Mouse (Mus musculus) hindbrain, postnatal 0 days (tissue): Measurements from ENCODE around the gene Fads1. TPM values are rescaled to one million over a fixed set of nuclear protein-coding genes. Genes with fewer than 3 reads are reported as not detected.
"Not testable (repeated sequence)": the region's sequence is repeated elsewhere in the genome, so short reads cannot be mapped to it uniquely, and the experiment has no call there.

ENCODE experiments used
- ATAC-seq: fragments of 200-750 bp; cut with Nextera tagmentation; 2 replicates; pipeline ENCODE4 v1.8.0; 2017; ENCODE audit warnings: mild to moderate bottlenecking, moderate TSS enrichment, moderate library complexity
- DNase-seq: peaks from one replicate; pipeline ENCODE4 v3.0.0-alpha.2; 2015; ENCODE audit warnings: low spot score
- H3K27ac ChIP-seq: fragments of 300-500 bp; sonication (generic); 2 replicates; pipeline ENCODE4 v1.5.1; 2014; ENCODE audit warnings: mild to moderate bottlenecking
- H3K27me3 ChIP-seq: fragments of 300-500 bp; sonication (generic); 2 replicates; pipeline ENCODE4 v1.6.1; 2014; ENCODE audit warnings: low read length, mixed read lengths; ENCODE audit not compliant: insufficient read depth
- H3K36me3 ChIP-seq: fragments of 300-500 bp; sonication (generic); 2 replicates; pipeline ENCODE4 v1.6.1; 2014; ENCODE audit warnings: low read length, mixed read lengths; ENCODE audit not compliant: insufficient read depth
- H3K4me1 ChIP-seq: fragments of 300-500 bp; sonication (generic); 2 replicates; pipeline ENCODE4 v1.6.1; 2014; ENCODE audit warnings: antibody characterized with exemption, low read length, mixed read lengths; ENCODE audit not compliant: insufficient read depth
- H3K4me2 ChIP-seq: fragments of 300-500 bp; sonication (generic); 2 replicates; pipeline ENCODE4 v1.6.1; 2014; ENCODE audit warnings: low read depth, mild to moderate bottlenecking, low read length, moderate library complexity, mixed read lengths
- H3K4me3 ChIP-seq: fragments of 300-500 bp; sonication (generic); 2 replicates; pipeline ENCODE4 v1.5.1; 2014; ENCODE audit warnings: low read length
- H3K9ac ChIP-seq: fragments of 300-500 bp; sonication (generic); replicated peaks from 2 replicates; pipeline ENCODE4 v1.6.1; 2014; ENCODE audit warnings: mild to moderate bottlenecking, low read length, moderate library complexity, mixed read lengths
- H3K9me3 ChIP-seq: fragments of 300-500 bp; sonication (generic); 2 replicates; pipeline ENCODE4 v1.6.1; 2016; ENCODE audit warnings: low read length, mixed read lengths
- CTCF ChIP-seq: IDR thresholded peaks from 2 replicates; pipeline ENCODE4 v1.5.1; 2016; ENCODE audit warnings: antibody characterized with exemption, control low read depth, low read depth
- WGBS: fragments of 180-500 bp; shearing (Covaris S2); extraction: QIAGEN DNeasy Blood & Tissue Kit; methylation state at CpG from one replicate; pipeline ENCODE4 v1.1.7; 2014; 5-methylcytosine and 5-hydroxymethylcytosine counted together
- polyA plus RNA-seq: library from polyadenylated mRNA; unstranded; fragments of >200 nt; fragmentation: Nextera tagmentation; extraction: Ambion mirVana; gene quantifications from 2 replicates; pipeline ENCODE4 v1.2.1, GENCODE M21; 2015
- total RNA-seq: library from RNA; depleted of rRNA; stranded (reverse); fragments of >200 nt; gene quantifications from 2 replicates; pipeline ENCODE4 v1.2.3, GENCODE M21; 2014

Fads1 gene
- total and polyA plus RNA-seq, 2 experiments from 2014 or later, result 148 to 198 TPM

DNA sequence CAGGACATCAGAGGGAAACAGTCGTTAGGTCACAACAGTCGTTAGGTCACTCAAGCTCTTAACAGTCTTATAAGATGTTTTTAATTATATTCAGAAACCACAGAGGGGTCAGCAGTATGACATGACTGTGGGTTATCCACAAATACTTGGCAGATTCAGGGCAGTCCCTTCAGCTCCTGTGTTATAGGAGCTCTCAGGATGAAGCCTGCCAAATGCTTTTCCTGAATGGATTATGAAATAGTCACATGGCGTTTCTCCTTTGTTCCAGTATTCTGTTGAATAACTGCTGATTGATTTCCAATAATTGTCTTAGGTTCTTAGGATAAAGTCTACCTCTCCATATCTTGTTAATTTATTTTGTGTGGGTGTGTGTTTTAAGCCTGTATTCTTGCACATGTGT lies 33.5 kb upstream of the Fads1 start:
- no peaks in the 10 kb centered on the region for H3K27me3 ChIP-seq
- H3K36me3 ChIP-seq, result no peaks in the 10 kb centered on the region
- TF ChIP-seq CTCF, result no peak
- no peak overlapping the region for H3K4me3 ChIP-seq
- WGBS, result 74% methylated on average over 3 of the region's 3 CpGs
- H3K9ac ChIP-seq, result no peak overlapping the region
- no peak overlapping the region for H3K27ac ChIP-seq
- H3K9me3 ChIP-seq, result 0 out of 2 replicates have a peak, but pooled peaks cover 8% of the 10 kb centered on the region
- DNase-seq, result no peak
- no peak for ATAC-seq
- no peaks in the 10 kb centered on the region for H3K4me1 ChIP-seq
- H3K4me2 ChIP-seq, result no peak overlapping the region

DNA sequence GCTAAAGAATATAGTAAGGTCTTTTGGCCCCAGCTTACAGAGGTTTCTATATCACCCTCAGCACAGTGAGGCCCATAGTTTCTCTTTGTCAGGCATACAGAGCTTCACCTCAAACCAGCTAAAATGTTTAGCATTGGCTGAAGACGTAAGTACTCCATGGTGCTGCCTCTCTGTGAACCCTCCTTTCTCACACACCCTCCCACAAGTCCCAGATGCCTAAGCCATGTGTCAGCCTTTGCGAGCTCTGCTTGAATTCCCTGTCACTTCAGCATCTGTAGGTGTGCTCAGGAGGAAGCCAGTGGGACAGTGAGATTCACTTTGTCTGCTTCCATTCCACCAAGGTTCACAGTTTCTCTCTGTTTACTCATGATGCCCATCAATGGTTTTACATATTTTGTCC lies 25.0 kb upstream of the Fads1 start:
- H3K9me3 ChIP-seq, result peaks cover 7% of the 10 kb centered on the region; the same call in 1 of the 2 replicates
- no peak overlapping the region for H3K9ac ChIP-seq
- WGBS, result 82% methylated on average over 2 of the region's 2 CpGs
- H3K27ac ChIP-seq, result no peak overlapping the region
- no peak for TF ChIP-seq CTCF
- no peaks in the 10 kb centered on the region for H3K36me3 ChIP-seq
- no peak for DNase-seq
- no peak overlapping the region for H3K4me2 ChIP-seq
- ATAC-seq, result no peak
- H3K4me3 ChIP-seq, result no peak overlapping the region
- no peaks in the 10 kb centered on the region for H3K4me1 ChIP-seq
- H3K27me3 ChIP-seq, result no peaks in the 10 kb centered on the region

DNA sequence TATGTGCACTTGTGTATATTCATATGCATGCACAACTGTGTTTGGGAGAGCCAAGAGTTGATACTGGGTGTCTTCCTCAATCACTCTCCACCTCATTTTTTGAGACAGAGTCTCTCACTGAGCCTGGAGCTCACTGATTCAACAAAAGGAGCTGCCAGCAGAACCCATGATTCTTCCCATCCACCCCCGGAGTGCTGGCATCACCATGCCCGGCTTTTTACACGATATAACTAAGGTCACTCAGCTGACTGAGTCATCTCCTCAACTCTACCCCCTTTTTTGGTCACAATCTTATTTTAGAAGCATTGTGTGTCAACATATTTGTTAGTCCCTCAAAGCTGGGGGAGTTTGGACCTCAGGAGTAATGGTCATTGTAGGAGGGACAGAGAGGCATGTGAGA lies 18.8 kb upstream of the Fads1 start:
- Histone ChIP-seq H3K27me3 (no peaks in the 10 kb centered on the region), H3K9ac (no peak overlapping the region), H3K4me2 (no peak overlapping the region), H3K36me3 (no peaks in the 10 kb centered on the region), H3K4me1 (no peaks in the 10 kb centered on the region), H3K27ac (no peak overlapping the region), H3K9me3 (no peaks in the 10 kb centered on the region; the same call in 1 of the 2 replicates), H3K4me3 (no peak overlapping the region)
- no peak for TF ChIP-seq CTCF
- ATAC-seq (no peak), DNase-seq (no peak)
- WGBS, result 87% methylated on average over 3 of the region's 3 CpGs

DNA sequence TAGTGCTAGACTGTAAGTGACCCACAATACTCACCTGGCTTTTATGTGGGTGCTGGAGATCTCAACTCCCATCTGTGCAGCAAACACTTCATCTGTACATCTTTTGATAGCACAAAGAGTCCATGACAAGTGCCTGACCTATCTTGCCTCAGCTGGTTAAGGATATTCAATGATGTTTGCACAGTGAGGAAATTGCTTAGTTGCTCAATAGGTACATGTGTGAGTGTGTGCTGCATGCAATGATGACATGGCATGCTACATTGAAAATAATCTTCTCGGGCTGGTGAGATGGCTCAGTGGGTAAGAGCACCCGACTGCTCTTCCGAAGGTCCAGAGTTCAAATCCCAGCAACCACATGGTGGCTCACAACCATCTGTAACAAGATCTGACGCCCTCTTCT lies 16.8 kb upstream of the Fads1 start:
- DNase-seq, result not testable (repeated sequence)

DNA sequence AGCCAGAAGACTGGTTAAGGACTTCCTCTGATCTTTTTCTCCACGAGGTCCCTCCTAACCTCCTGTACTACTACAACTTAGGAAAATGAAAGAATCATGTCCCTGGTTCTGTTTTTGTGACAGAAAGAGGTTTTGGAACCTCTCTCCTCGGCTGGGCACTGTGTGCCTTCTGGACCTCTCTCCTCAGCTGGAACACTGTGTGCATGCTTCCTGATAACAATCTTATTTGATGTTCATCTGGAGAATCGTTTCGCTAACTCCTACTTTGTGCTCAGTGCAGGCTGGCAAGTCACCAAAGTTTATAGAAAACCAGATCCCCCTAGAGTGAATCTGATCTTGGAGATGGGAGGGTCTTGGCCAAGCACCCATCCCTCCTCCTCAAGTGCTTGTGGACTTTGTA lies 15.6 kb upstream of the Fads1 start:
- no peak overlapping the region for H3K27ac ChIP-seq
- DNase-seq (no peak), ATAC-seq (no peak)
- H3K36me3 ChIP-seq, result no peaks in the 10 kb centered on the region
- TF ChIP-seq CTCF, result no peak
- H3K27me3 ChIP-seq, result no peaks in the 10 kb centered on the region
- H3K4me2 ChIP-seq, result no peak overlapping the region
- H3K4me1 ChIP-seq, result no peaks in the 10 kb centered on the region
- no peak overlapping the region for H3K9ac ChIP-seq
- no peak overlapping the region for H3K4me3 ChIP-seq
- 80% methylated on average over 4 of the region's 4 CpGs for WGBS
- H3K9me3 ChIP-seq, result no peaks in the 10 kb centered on the region; the same call in 1 of the 2 replicates

More for the DNA sequence above, 16.8 kb upstream of the Fads1 start:
- not testable (repeated sequence) for H3K36me3 ChIP-seq, H3K27me3 ChIP-seq, H3K9me3 ChIP-seq, H3K4me1 ChIP-seq, H3K4me2 ChIP-seq, H3K27ac ChIP-seq, ATAC-seq, H3K4me3 ChIP-seq, H3K9ac ChIP-seq
- 84% methylated on average over 4 of the region's 4 CpGs for WGBS

DNA sequence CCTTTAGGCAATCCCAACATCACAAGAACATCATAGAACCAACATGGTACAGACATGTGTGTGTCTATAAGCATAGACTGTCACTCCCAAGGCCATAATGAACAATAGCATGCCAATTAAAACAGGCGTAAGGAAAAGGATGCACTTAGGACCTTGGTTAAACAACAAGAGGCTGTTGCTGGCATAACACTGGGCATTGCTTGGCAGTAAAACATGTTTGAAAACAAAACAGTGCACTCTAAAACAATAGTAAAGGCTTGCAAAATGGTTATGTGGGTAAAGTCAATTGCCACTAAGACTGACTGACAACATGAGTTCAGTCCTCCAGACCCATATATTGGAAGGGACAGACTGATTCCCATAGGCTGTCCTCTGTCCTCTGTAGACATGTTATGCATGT lies 14.7 kb upstream of the Fads1 start:
- Histone ChIP-seq H3K27ac (no peak overlapping the region), H3K36me3 (no peaks in the 10 kb centered on the region), H3K9ac (no peak overlapping the region), H3K9me3 (no peaks in the 10 kb centered on the region), H3K4me3 (no peak overlapping the region), H3K4me2 (no peak overlapping the region), H3K27me3 (no peaks in the 10 kb centered on the region), H3K4me1 (no peaks in the 10 kb centered on the region)
- DNase-seq (no peak), ATAC-seq (no peak)
- WGBS, result 77% methylated on average over 1 of the region's 1 CpGs
- TF ChIP-seq CTCF, result no peak

DNA sequence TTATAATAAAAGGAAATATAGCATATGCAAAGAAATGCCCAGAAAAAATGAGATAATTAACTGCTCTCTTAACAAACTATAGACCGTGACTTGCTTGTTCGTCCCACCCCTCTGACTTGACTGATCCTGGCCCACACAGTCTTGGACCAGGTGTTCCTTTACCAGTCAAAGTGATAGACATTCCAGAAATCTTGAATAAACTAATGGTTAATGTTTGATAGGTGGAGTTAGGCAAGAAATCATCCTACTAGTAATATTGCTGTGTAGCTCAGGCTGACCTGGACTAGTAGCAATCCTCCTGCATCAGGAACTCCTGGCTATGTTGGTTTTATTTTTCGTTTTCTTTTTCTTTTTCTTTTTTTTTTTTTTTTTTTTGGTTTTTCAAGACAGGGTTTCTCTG lies 14.2 kb upstream of the Fads1 start:
- ATAC-seq (no peak), DNase-seq (no peak)
- no peaks in the 10 kb centered on the region for H3K9me3 ChIP-seq
- H3K4me2 ChIP-seq, result no peak overlapping the region
- no peaks in the 10 kb centered on the region for H3K27me3 ChIP-seq
- TF ChIP-seq CTCF, result no peak
- no peak overlapping the region for H3K27ac ChIP-seq
- no peaks in the 10 kb centered on the region for H3K36me3 ChIP-seq
- H3K4me3 ChIP-seq, result no peak overlapping the region
- WGBS, result 90% methylated on average over 3 of the region's 3 CpGs
- no peak overlapping the region for H3K9ac ChIP-seq
- no peaks in the 10 kb centered on the region for H3K4me1 ChIP-seq
